Mouse (Mus musculus) thymus, postnatal 10 days (tissue): ENCODE data around the gene Gphn.
"Not testable (repeated sequence)": the region's sequence is repeated elsewhere in the genome, so short reads cannot be mapped to it uniquely, and the experiment has no call there.

ENCODE experiments used
- DNase-seq, 2 experiments: peaks; one replicate each; pipeline ENCODE4 v3.0.0; 2021; ENCODE audit warnings: low spot score in 2 of 2

The Gphn gene

GRCm38 (mm10) chr12:78332107-78332506 lies 105.9 kb downstream of the Gphn start:
- DNase-seq = peak in 1 of 2 experiments; percentile 14

- DNase-seq = no peak
Measured at GRCm38 (mm10) chr12:78356472-78356871, 130.3 kb downstream of the Gphn start.

DNA sequence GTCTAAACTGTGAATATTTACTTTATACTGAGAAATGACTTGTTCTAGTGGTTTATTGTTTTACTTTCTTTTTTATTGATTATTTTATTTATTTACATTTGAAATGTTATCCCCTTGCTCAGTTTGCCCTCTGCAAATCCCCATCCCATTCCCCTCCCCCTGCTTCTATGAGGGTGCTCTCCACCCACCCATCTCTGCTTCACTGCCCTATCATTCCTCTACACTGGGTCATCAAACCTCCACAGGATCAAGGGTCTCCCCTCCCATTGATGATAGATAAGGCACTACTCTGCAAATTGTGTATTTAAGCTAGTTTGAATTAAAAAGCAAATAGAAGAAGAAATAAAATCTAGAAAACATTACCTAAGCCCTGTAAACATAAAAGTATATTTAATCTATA lies 163.1 kb downstream of the Gphn start:
- DNase-seq = no peak

DNA sequence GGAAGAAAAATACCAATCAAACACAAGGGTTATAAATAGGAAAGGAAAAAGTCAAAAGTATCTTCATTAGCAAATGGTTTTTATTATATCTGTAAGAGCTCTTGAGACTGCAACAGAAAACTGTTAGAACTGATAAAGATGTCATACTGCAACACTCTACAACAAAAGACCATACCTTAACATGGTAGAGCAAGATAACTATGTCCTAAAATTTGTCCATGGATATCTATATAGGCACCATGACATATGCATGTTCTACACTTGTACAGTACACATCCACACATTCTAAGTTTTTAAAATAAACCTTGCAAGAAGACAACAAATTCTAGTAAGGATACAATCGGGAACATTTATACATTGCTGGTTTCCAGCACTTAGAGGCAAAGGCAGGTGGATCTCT lies 169.1 kb downstream of the Gphn start:
- DNase-seq = no peak

DNA sequence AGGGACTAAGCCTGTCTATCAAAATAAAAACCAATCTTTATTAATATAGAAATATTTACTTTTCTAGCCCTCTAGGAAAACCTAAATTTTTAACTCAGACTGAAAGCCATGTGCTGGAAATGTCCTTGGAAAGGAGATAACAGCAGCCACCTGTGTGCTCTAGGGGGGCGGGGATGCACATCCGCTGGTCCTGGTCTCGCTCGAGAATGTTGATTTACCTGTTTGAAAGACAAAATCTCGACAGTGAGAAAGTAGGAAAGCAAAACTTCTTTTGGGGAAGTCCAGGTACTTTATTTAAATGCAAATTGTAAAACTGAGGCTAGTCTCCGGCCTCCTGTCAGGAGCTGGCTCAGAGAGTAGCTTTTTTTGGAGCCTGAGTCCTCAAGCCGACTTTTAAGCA lies 181.3 kb downstream of the Gphn start:
- DNase-seq = not testable (repeated sequence)

DNA sequence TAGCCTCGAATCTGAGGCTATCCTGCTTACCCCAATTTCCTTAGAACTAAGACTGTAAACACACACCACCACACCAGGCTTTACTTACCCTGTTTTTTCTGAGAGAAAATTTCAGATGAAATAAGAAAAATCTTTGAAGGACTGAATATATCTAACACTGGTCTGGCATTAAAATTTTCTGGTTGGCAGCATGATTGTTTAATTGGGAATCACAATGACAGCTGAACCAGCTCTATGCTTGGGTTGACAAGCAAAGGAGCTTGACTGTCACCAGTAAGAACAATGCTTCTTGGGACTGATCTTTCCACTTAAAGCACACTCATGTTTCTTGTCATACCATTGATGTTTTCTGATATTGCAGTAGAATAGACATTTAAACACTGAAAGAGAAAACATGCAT lies 296.0 kb downstream of the Gphn start:
- DNase-seq = no peak

DNA sequence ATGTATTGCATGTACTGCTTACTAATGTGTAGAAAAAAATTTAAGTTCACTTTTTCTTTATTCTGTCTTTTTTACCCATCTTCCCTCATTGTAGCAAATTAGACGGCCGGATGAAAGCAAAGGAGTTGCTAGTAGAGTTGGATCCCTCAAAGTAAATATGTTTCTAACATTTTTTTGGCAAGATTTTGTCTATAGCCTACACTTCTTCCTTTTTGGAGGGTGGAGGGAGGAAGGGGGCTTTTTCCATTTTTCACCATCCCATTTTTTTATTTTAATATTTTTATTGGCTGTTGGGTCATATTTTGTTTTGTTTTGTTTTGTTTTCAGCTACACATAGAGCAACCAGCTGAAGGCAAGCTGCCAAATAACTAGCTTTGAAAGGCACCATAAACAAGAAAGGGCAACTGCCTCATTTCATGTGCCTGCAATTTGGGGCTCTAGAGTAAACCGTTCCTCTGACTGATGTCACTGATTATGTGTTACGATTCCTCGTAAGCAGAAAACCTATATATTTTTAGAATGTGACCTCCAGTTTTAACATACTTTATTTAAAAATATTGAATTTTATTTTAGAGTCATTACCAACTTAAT lies 296.7 kb downstream of the Gphn start:
- no peak for DNase-seq

DNA sequence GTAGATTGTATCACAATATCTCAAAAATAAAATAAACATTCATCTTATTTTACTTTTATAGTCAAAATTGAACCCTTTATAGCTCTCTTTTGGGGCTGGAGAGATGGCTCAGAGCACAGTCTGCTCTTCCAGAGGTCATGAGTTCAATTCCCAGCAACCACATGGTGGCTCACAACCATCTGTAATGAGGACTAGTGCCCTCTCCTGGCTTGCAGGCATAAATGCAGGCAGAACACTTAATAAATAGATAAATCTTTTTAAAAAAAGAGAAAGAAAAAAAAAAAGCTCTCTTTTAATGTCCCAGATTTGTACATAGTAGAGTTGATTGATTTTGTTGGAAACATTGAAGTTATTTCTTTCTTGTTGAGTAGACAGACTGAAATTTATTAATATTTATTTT lies 311.4 kb downstream of the Gphn start:
- DNase-seq = not testable (repeated sequence)

DNA sequence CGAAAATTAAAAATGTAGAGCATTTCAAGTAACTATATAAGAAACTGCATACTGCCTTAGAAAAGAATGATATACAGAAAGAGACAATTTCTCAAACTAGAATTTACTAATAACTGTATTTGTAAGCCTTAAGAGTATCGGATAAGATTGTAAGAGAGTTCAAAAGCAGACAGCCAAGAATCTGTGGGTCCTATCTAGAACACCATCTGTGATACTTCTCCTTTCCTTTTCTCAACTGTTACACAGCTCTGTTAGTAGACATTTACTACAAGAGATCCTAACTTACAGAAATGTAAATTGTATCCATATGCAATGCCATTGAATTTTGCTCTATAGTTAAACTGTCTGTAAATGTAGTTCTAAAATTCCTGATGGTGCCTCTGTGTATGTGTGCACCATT lies 324.7 kb downstream of the Gphn start:
- no peak for DNase-seq

DNA sequence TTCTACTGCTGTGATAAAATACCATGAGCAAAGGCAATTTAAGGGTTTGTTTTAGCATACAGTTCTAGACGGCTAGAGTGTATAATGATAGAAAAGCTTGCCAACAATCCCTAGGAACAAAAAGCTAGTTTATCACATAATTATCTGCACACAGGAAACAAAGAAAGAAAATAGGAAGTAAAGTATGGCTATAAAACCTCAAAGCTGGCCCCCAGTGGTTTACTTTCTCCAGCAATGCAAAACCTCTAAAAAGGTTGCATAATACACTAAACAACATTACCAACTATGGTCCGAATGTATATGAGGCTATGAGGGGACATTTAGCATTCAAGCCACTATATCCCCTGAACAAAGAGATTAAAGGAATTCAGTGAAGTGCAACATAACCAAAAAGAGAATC lies 405.6 kb downstream of the Gphn start:
- DNase-seq = no peak

- no peak for DNase-seq
Measured at GRCm38 (mm10) chr12:78639466-78639865, 413.3 kb downstream of the Gphn start.

DNA sequence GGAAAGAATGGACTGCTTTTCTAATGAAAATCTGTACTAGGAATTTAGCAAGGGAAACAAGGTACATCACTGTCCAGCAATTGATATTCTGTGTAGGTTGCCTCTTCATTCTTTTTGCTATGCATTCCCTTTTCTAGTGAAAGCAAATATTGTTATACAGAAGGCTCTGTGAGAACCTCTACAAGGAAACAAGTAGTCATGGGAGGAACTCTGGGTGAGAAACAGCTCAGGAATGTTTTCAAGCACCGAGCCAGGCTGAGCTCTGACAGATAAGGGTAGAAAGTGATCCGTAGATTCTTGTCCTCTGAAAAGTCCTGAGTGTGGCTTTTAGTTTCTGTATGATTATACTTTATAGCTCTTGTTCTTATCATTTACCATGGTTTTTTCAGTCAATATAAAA lies 413.9 kb downstream of the Gphn start:
- DNase-seq = no peak

GRCm38 (mm10) chr12:78641220-78641619 lies 415.0 kb downstream of the Gphn start:
- no peak for DNase-seq

- DNase-seq = no peak
Measured at GRCm38 (mm10) chr12:78643691-78644090, 417.5 kb downstream of the Gphn start.

GRCm38 (mm10) chr12:78645282-78645681 lies 419.1 kb downstream of the Gphn start:
- DNase-seq = no peak

DNA sequence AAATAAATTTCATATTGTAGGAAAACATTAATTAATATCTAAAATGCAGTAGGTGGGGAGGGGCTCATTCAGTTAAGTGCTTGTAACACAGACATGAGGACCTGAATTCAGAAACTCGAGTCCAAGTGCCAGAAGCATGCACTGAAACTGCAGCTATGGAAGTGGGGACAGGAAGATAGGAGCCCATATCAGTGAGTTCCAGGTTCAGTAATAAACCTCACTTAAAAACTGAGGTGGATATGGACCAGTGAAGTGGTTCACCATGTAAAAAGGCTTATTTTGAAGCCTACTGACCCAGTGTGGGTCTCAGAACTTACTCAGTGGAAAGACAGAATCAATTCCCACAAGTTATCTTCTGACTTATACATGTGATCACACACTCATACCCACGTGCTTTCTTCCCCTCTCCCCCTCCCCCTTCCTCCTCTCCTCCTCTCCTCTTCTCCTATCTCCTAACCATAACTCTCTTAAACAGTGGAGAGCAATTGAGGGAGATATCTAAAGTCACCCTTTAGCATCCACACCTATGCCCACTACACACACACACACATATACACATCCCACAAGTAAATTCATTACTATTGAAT lies 433.6 kb downstream of the Gphn start:
- no peak for DNase-seq

DNA sequence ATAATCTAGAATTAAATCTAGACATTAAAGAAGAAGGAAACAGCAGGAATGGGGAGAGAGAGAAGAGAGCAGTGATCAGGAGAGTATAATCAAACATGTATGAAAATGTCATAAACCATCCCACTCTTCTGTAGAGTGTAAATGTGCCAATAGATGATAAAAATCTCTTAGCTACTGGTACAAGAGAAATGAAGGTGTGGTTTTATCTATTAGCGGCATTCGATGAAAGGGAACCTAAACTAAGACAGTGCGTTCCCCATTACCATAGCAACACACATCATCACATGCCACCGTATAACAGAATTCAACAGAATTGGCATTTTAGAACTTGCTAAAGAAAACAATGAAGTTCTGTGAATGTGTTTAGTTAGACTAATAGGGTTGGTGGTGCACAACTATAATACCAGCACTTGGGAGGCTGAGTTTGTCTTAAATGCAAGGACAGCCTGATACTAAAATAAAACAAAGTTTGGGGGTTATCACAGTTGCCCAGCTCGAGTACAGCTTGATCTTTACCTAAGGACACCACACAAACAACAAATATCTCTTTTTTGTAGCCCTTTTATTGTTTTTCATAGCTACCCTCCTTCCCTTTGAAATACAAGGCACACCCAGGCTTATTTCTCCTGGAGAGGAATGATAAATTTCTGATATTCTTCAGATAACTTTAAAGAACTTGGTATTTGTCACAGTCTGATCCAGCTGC lies 452.1 kb downstream of the Gphn start:
- DNase-seq = no peak

DNA sequence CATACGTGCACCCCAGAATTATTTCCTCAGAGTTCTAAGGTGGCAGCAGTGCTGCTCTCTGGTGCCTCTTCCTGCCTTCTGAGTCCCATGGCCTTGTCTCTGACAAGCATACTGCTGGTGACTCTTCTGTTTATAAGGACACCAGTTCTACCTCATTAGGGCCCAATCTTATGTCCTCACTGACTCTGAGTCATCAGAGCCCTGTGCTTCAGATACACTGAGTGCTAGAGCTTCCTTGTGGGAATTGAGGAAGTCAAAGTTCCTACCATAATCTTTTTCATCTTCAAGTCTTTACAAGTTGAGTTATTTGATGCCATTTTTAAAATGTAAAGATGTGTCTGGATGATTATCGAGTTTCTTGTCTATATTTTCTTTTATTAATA lies 452.6 kb downstream of the Gphn start:
- no peak for DNase-seq

- DNase-seq = no peak
Measured at GRCm38 (mm10) chr12:78681048-78681447, 454.9 kb downstream of the Gphn start.

DNA sequence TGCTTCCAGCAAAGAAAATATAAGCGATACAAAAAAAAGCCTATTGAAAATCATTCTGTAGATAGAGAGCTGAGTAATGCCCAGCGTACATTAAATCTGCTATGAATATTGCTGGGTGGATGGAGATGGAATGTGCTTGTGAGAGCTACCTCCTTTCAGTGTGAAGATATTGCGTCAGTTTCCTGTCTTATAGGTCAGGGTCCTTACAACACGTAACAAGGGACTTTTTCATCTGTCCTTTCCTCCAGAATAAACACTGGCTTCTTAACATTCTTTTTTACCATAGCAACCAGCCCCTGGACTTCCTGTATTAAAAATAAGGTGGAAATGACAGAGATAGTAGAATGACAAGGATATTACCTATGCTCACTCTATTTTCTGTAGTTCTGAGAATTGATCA lies 456.1 kb downstream of the Gphn start:
- DNase-seq = no peak

- peak in 1 of 2 experiments; percentile 4 for DNase-seq
Measured at GRCm38 (mm10) chr12:78685669-78686215, 459.6 kb downstream of the Gphn start.

- no peak for DNase-seq
Measured at GRCm38 (mm10) chr12:78688876-78689275, 462.7 kb downstream of the Gphn start.

- DNase-seq = no peak
Measured at GRCm38 (mm10) chr12:78691325-78691724, 465.1 kb downstream of the Gphn start, which contains the start of gene Fam71d. Gene Fam71d, plus strand, starts transcription at chr12:78691535.
